Mouse (Mus musculus): ENCODE results near the gene Pde7b.

The Pde7b gene

GRCm38 (mm10) chr10:20495051-20495450 is 229.8 kb downstream of the Pde7b start:
- no peak for DNase-seq (ENCODE audit: low read depth, low spot score)

GRCm38 (mm10) chr10:20493826-20494455 is 230.9 kb downstream of the Pde7b start:
- DNase-seq (ENCODE audit: low read depth, low spot score), result no peak

- DNase-seq (ENCODE audit: low read depth, low spot score), result no peak
Observed at GRCm38 (mm10) chr10:20492216-20492964, 232.5 kb downstream of the Pde7b start.

DNA sequence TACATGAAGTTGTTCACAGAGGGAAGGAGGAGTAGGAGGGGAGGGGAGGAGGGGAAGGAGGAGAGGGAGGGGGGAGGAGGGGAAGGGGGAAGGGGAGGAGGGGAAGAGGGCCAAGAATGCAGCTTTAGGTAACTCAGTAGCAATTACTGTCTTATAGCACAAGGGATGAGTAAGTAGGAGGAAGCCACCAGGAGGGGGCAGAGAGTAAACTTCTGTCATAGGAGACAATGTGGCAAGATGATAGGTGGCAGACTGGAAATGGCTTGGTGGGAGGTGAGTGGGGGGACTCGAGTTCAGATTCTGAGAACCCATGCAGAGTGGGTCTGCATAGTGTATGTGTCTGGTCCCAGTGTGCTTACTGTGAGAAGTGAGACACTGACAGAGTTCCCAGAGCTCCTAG is 234.1 kb downstream of the Pde7b start:
- no peak for DNase-seq (ENCODE audit: low read depth, low spot score)

DNA sequence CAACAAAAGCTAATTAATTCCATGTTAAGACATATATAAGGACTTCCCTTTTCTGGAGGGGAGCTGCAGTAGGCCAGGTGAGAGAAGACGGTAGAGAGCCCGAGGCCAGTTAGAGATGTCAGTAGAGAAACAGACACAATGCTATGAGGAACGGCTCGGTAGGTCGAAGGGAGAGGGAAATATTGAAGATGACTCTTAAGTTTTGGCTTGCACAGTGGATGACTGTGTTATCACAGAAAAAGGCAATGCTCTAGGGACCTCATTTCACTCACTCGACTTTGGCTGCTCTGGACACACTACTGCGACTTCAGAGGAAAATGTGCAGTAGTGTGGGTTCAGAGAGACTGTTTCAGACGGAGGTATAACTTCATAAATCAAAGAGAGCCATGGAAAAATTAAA is 234.6 kb downstream of the Pde7b start:
- no peak for DNase-seq (ENCODE audit: low read depth, low spot score)

- DNase-seq (ENCODE audit: low read depth, low spot score), result no peak
Observed at GRCm38 (mm10) chr10:20486461-20487253, 238.2 kb downstream of the Pde7b start.

GRCm38 (mm10) chr10:20485816-20486215 is 239.1 kb downstream of the Pde7b start:
- DNase-seq (ENCODE audit: low read depth, low spot score), result no peak

- DNase-seq (ENCODE audit: low read depth, low spot score), result no peak
Observed at GRCm38 (mm10) chr10:20479481-20479880, 245.4 kb downstream of the Pde7b start.

GRCm38 (mm10) chr10:20478456-20478855 is 246.4 kb downstream of the Pde7b start:
- no peak for DNase-seq (ENCODE audit: low read depth, low spot score)

DNA sequence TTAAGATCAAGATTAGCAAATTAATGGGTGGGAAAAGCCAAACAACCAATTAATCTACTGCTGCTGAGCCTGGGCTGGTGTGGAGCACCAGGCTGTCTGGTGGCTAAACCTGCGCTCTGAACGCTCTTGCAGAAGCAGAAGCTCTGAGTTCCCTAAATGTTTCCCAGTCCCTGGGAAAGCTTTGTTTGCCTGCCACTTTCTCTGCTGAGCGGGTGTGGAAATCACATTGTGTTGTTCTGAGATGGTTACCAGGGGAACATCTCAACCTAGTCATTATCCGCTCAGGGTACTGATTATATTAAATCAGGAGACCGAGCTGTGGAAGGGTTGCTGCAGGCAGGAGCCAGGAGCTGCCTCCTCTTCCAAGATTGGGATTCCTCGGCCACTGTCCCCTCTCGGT is 250.0 kb downstream of the Pde7b start:
- no peak for DNase-seq (ENCODE audit: low read depth, low spot score)

- DNase-seq (ENCODE audit: low read depth, low spot score), result no peak
Observed at GRCm38 (mm10) chr10:20474036-20474435, 250.8 kb downstream of the Pde7b start.

DNA sequence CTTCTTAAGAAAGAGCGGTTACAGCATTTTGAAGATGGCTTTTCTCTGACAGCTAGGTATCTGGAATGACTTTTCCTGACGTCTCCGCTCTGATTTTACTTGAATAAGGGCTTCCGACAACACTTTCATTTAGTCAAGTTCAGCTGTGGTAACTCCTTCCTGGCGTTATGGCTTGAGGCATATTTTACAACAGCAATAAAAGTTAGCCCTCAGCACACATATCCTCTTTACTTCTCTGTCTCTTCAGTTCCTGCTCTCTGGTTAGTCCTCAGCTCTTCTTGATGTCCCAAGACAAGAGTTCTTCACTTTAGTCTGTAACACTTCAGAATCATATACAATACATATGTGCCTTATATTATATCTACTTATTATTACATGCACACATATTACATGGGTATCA is 251.4 kb downstream of the Pde7b start:
- no peak for DNase-seq (ENCODE audit: low read depth, low spot score)

- DNase-seq (ENCODE audit: low read depth, low spot score), result no peak
Observed at GRCm38 (mm10) chr10:20472007-20472406, 252.9 kb downstream of the Pde7b start.

DNA sequence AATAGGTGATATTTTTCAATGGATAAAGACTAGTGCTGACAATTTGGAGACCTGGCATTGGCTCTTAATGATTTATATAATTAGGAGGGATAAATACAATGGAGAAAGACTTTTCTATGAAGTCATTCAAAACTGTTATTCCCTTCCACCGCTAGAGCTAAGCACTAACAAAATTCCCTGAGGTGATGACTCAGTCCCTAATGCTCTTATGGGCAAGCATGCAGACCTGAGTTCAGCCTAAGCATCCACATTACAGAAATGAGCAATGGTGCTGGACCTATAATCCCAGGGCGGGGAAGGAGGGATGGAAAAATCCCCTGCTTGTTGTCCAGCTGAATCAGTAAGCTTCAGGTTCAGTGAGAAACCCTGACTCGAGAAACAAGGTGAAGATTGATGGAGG is 260.2 kb downstream of the Pde7b start:
- no peak for DNase-seq (ENCODE audit: low read depth, low spot score)

DNA sequence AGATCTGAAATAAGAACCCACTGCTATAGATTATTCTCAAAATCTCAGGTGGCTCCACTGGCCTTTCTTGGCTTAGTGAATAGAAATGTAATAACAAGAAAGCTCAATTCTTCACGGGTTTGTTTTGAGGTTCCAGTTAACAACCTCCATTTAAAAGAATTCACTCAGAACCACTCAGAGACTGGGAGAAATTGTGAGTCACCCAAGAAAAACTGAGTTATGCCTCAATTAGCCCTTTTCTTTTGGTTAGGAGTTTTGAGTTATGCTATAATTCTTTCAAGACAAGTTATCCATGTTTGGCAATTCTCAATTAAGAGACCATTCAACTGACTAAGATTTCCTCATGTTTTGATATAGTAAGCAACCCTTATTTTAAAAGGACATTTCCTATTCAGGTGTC is 260.9 kb downstream of the Pde7b start:
- no peak for DNase-seq (ENCODE audit: low read depth, low spot score)

GRCm38 (mm10) chr10:20462596-20462995 is 262.3 kb downstream of the Pde7b start:
- DNase-seq (ENCODE audit: low read depth, low spot score), result no peak

GRCm38 (mm10) chr10:20459657-20460350 is 265.1 kb downstream of the Pde7b start:
- no peak for DNase-seq (ENCODE audit: low read depth, low spot score)

GRCm38 (mm10) chr10:20459160-20459559 is 265.7 kb downstream of the Pde7b start:
- DNase-seq (ENCODE audit: low read depth, low spot score), result no peak

GRCm38 (mm10) chr10:20454387-20455065 is 270.4 kb downstream of the Pde7b start:
- DNase-seq (ENCODE audit: low read depth, low spot score), result no peak

- DNase-seq (ENCODE audit: low read depth, low spot score), result no peak
Observed at GRCm38 (mm10) chr10:20437428-20437827, 287.4 kb downstream of the Pde7b start.

GRCm38 (mm10) chr10:20437021-20437420 is 287.9 kb downstream of the Pde7b start:
- no peak for DNase-seq (ENCODE audit: low read depth, low spot score)

Measured in mesoderm, embryonic 11.5 days (tissue).